Mouse (Mus musculus) thymus, adult 2 months (tissue): Measurements from ENCODE around the gene Nedd8.

Experiments used
- CTCF ChIP-seq: fragments of 200-500 bp; IDR thresholded peaks from 2 replicates; pipeline ENCODE4 v1.5.1; 2012; ENCODE audit warnings: mild to moderate bottlenecking, control low read depth, low read length, moderate library complexity, borderline replicate concordance; ENCODE audit not compliant: control insufficient read depth, poor library complexity, insufficient read depth; ENCODE audit errors: extremely low read depth
- POLR2A ChIP-seq: fragments of 200-500 bp; IDR thresholded peaks from 2 replicates; pipeline ENCODE4 v1.6.1; 2012; ENCODE audit warnings: mild to moderate bottlenecking, low read length, control low read depth, moderate library complexity; ENCODE audit not compliant: control insufficient read depth, poor library complexity, insufficient read depth; ENCODE audit errors: extremely low read depth

DNA sequence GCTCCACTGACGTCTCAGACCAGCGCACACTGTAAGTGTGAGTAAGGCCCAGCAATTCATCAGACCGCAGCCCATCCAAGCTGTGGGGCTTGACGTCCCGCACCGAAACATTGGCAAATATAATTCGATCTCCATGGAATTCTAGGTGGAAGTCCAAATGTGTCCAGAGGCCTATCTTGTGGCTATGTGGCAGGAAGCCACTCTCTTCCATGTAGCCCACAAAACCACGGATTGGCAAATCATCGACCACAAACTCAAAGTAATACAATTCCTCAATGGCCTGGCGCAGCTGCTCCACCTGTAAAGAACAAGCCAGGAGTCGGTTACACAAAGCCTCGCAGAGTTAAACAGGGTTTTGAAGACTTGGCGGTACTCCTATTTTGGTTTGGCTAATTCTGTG, 30.6 kb downstream of the Nedd8 start:
- TF ChIP-seq POLR2A (no peak), CTCF (no peak)
